Mouse (Mus musculus) spleen, postnatal 10 days (tissue): ENCODE data around the gene AW011738.

ENCODE experiments used
- DNase-seq, 2 experiments: peaks; one replicate each; pipeline ENCODE4 v3.0.0; 2021 to 2022; ENCODE audit warnings: low spot score in 2 of 2

Gene AW011738

GRCm38 (mm10) chr4:156236651-156237447 lies 33.7 kb downstream of the AW011738 start:
- DNase-seq: peak in 1 of 2 experiments; percentile 57

- no peak for DNase-seq
These were observed 46.5 kb downstream of the AW011738 start for GRCm38 (mm10) chr4:156249567-156249966.

GRCm38 (mm10) chr4:156251081-156251480 lies 48.0 kb downstream of the AW011738 start:
- DNase-seq: no peak

GRCm38 (mm10) chr4:156252140-156252539 lies 49.0 kb downstream of the AW011738 start:
- peak in 1 of 2 experiments; percentile 36 for DNase-seq

GRCm38 (mm10) chr4:156252619-156253018 lies 49.5 kb downstream of the AW011738 start:
- DNase-seq: no peak

GRCm38 (mm10) chr4:156253043-156253442 lies 49.9 kb downstream of the AW011738 start:
- DNase-seq: peak; percentile 43 to 50

- peak; percentile 64 to 67 for DNase-seq
These were observed 51.4 kb downstream of the AW011738 start for GRCm38 (mm10) chr4:156254361-156255077.
